Mouse (Mus musculus) embryonic facial prominence, embryonic 13.5 days (tissue): ENCODE results near the gene Ndufaf3. TPM values are rescaled to one million over a fixed set of nuclear protein-coding genes. Genes with fewer than 3 reads are reported as not detected.

Experiments
- ATAC-seq: fragments of 200-750 bp; cut with Nextera tagmentation; 2 replicates; pipeline ENCODE4 v1.8.0; 2017; ENCODE audit warnings: low read depth; ENCODE audit not compliant: insufficient number of reproducible peaks, insufficient read depth, low FRiP score, low TSS enrichment
- H3K27ac ChIP-seq: fragments of 300-500 bp; sonication (generic); 2 replicates; pipeline ENCODE4 v1.5.1; 2015; ENCODE audit warnings: moderate library complexity, mild to moderate bottlenecking, inconsistent platforms
- H3K27me3 ChIP-seq: fragments of 300-500 bp; sonication (generic); 2 replicates; pipeline ENCODE4 v1.6.1; 2015; ENCODE audit warnings: mild to moderate bottlenecking, inconsistent platforms
- H3K36me3 ChIP-seq: fragments of 300-500 bp; sonication (generic); 2 replicates; pipeline ENCODE4 v1.6.1; 2015; ENCODE audit warnings: mild to moderate bottlenecking, inconsistent platforms
- H3K4me1 ChIP-seq: fragments of 300-500 bp; sonication (generic); 2 replicates; pipeline ENCODE4 v1.6.1; 2015; ENCODE audit warnings: inconsistent platforms
- H3K4me2 ChIP-seq: fragments of 300-500 bp; sonication (generic); 2 replicates; pipeline ENCODE4 v1.6.1; 2015; ENCODE audit warnings: moderate library complexity, mild to moderate bottlenecking, inconsistent platforms
- H3K4me3 ChIP-seq: fragments of 300-500 bp; sonication (generic); 2 replicates; pipeline ENCODE4 v1.5.1; 2015; ENCODE audit warnings: mild to moderate bottlenecking, inconsistent platforms
- H3K9ac ChIP-seq: fragments of 300-500 bp; sonication (generic); 2 replicates; pipeline ENCODE4 v1.6.1; 2015; ENCODE audit warnings: mild to moderate bottlenecking, inconsistent platforms
- H3K9me3 ChIP-seq: fragments of 300-500 bp; sonication (generic); 2 replicates; pipeline ENCODE4 v1.6.1; 2016; ENCODE audit warnings: inconsistent platforms
- WGBS: fragments of 180-500 bp; shearing (Covaris S2); methylation state at CpG from one replicate; pipeline ENCODE4 v1.1.7; 2015; ENCODE audit warnings: mixed read lengths; 5-methylcytosine and 5-hydroxymethylcytosine counted together
- polyA plus RNA-seq: library from polyadenylated mRNA; unstranded; fragments of >200 nt; fragmentation: Nextera tagmentation; extraction: Ambion mirVana; gene quantifications from 2 replicates; pipeline ENCODE4 v1.2.1, GENCODE M21; 2015

Ndufaf3 gene
- polyA plus RNA-seq, 1 experiment from 2014 or later = 42.3 TPM

- Histone ChIP-seq H3K9me3 (no peaks in the 10 kb centered on the region), H3K27ac (no peak overlapping the region), H3K27me3 (no peaks in the 10 kb centered on the region), H3K4me2 (no peak overlapping the region), H3K4me1 (no peaks in the 10 kb centered on the region), H3K4me3 (no peak overlapping the region), H3K9ac (no peak overlapping the region), H3K36me3 (peaks cover 89% of the 10 kb centered on the region)
- ATAC-seq = no peak
- WGBS = 98% methylated on average over 3 of the region's 3 CpGs
These were observed 21.2 kb downstream of the Ndufaf3 start for GRCm38 (mm10) chr9:108545986-108546385.

GRCm38 (mm10) chr9:108540846-108541245 is 26.4 kb downstream of the Ndufaf3 start:
- no peak for ATAC-seq
- Histone ChIP-seq H3K9ac (no peak overlapping the region), H3K9me3 (no peaks in the 10 kb centered on the region), H3K4me2 (no peak overlapping the region), H3K27me3 (no peaks in the 10 kb centered on the region), H3K4me1 (no peaks in the 10 kb centered on the region), H3K36me3 (peaks cover 87% of the 10 kb centered on the region), H3K4me3 (no peak overlapping the region), H3K27ac (no peak overlapping the region)

- H3K36me3 ChIP-seq = peaks cover 79% of the 10 kb centered on the region
- H3K4me3 ChIP-seq = no peak overlapping the region
- 96% methylated on average over 1 of the region's 1 CpGs for WGBS
- H3K27ac ChIP-seq = no peak overlapping the region
- H3K9ac ChIP-seq = no peak overlapping the region
- no peak for ATAC-seq
- no peak overlapping the region for H3K4me2 ChIP-seq
- H3K4me1 ChIP-seq = no peaks in the 10 kb centered on the region
- no peaks in the 10 kb centered on the region for H3K9me3 ChIP-seq
- no peaks in the 10 kb centered on the region for H3K27me3 ChIP-seq
These were observed 35.7 kb downstream of the Ndufaf3 start for GRCm38 (mm10) chr9:108531496-108531895.

DNA sequence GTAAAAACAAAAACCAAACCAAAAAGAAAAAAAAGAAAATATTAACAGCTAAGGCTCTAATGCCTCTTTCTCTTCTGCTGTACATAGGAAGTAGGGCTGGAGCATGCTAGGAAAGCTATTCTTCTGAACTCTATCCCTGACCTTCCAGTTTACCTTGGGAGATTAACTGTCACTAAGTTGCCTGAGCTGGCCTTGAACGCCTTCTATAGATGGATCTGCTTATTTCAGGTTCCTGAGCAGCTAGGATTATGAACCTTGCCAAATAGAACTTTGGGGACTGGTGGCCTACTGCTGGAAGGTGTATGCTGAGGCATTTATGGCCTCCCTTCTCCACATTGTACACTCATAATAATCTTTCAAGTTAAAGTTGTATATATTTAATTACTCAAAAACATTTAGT is 36.3 kb downstream of the Ndufaf3 start:
- no peak for ATAC-seq
- Histone ChIP-seq H3K27me3 (no peaks in the 10 kb centered on the region), H3K36me3 (peaks cover 74% of the 10 kb centered on the region), H3K9me3 (no peaks in the 10 kb centered on the region), H3K4me3 (no peak overlapping the region), H3K27ac (no peak overlapping the region), H3K4me2 (no peak overlapping the region), H3K9ac (no peak overlapping the region), H3K4me1 (no peaks in the 10 kb centered on the region)
- 97% methylated on average over 1 of the region's 1 CpGs for WGBS

DNA sequence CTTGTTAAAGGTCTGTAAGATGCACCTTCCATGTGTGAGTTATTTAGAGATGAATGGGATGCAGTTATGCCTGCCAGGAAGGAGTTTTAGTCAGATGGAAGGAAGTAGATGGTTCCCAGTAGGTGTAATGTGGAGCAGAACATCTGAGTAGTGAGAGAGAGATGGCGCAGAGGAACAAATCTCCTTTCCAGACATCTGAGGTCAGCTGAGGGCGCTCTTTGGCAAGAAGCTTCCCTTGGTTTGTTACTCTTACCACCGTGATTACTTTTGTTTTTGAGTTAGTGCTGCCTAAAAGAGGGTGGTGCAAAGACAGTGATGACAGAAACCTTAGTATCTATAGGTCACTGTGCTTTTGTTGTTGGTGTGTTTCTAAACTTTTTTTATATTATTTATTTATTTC is 41.8 kb downstream of the Ndufaf3 start:
- H3K27me3 ChIP-seq = no peaks in the 10 kb centered on the region
- H3K9me3 ChIP-seq = no peaks in the 10 kb centered on the region
- H3K36me3 ChIP-seq = peaks cover 39% of the 10 kb centered on the region
- no peak overlapping the region for H3K9ac ChIP-seq
- WGBS = 83% methylated on average over 3 of the region's 3 CpGs
- H3K4me1 ChIP-seq = no peaks in the 10 kb centered on the region
- no peak overlapping the region for H3K27ac ChIP-seq
- no peak overlapping the region for H3K4me3 ChIP-seq
- H3K4me2 ChIP-seq = no peak overlapping the region
- no peak for ATAC-seq

GRCm38 (mm10) chr9:108523341-108523740 is 43.9 kb downstream of the Ndufaf3 start:
- Histone ChIP-seq H3K27me3 (no peaks in the 10 kb centered on the region), H3K4me3 (no peak overlapping the region), H3K27ac (no peak overlapping the region), H3K4me2 (no peak overlapping the region), H3K4me1 (peaks cover 14% of the 10 kb centered on the region), H3K9ac (no peak overlapping the region), H3K36me3 (peaks cover 29% of the 10 kb centered on the region), H3K9me3 (no peaks in the 10 kb centered on the region)
- WGBS = 96% methylated on average over 4 of the region's 4 CpGs
- no peak for ATAC-seq

DNA sequence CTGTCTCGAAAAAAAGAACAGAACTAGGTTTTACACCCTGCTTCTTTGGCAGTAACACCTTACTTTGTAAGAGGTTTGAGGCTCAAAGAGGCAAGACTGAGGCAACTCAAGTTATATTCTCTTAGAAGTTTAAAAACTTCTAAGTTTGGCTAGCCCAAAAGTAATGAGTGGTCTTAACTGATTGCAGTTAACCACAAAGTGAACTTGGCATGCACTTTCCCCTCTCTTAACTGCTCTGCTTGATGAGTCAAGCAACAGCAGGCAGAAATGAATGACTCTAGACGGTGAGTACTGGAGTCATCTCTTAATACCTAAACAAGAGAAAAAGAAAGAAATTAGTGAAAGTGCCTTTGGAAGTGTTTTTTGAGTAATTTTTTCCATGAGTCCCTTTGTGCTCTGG is 45.6 kb downstream of the Ndufaf3 start:
- no peak overlapping the region for H3K4me3 ChIP-seq
- no peak overlapping the region for H3K9ac ChIP-seq
- H3K4me1 ChIP-seq = peaks cover 14% of the 10 kb centered on the region
- ATAC-seq = no peak
- no peak overlapping the region for H3K27ac ChIP-seq
- no peaks in the 10 kb centered on the region for H3K27me3 ChIP-seq
- 82% methylated on average over 2 of the region's 2 CpGs for WGBS
- peaks cover 27% of the 10 kb centered on the region for H3K36me3 ChIP-seq
- no peaks in the 10 kb centered on the region for H3K9me3 ChIP-seq
- no peak overlapping the region for H3K4me2 ChIP-seq

GRCm38 (mm10) chr9:108517931-108518332 is 49.3 kb downstream of the Ndufaf3 start:
- WGBS = 0% methylated on average over 13 of the region's 13 CpGs
- Histone ChIP-seq H3K9ac (peak overlapping the region; percentile 95), H3K4me2 (peak overlapping the region; percentile 69), H3K4me3 (peak overlapping the region; percentile 94), H3K27ac (peak overlapping the region; percentile 100), H3K4me1 (peaks cover 22% of the 10 kb centered on the region), H3K36me3 (peaks cover 42% of the 10 kb centered on the region), H3K9me3 (no peaks in the 10 kb centered on the region), H3K27me3 (no peaks in the 10 kb centered on the region)
- ATAC-seq = no peak

DNA sequence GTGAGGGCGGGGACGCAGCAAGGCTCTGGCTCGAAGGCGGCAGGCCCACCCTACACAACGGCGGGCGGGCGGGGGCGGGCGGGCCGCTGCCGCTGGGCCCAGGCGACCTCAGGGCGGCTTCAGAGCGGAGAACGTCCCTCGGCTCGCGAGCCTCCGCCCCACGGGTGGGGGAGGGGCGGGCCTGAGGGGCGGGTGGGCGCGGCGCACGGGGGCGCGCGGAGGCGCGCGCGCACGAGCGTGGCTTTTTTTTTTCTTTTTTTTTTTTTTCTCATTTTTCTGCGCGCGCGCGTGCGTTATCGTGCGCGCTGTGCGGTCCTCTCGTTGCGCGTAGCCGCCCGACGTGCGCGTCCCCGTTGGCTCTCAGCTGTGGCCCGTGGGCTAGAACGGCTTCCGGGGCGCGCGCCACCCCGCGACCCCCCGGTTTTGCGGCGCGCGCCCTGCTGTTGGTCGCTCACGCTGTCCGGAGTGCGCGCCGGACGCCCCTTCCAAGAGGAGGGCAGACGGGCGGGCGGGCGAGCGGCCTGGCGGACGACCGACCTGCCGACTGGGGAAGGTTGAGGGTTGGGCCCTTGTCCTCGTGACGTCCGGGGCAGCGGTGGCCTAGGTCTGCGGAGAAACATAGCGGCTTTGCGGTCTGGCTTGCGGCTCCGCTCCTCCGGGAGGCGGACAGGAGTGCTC is 49.8 kb downstream of the Ndufaf3 start:
- H3K9ac ChIP-seq = peak overlapping the region; percentile 95
- WGBS = under 1% methylated on average over 69 of the region's 95 CpGs
- ATAC-seq = peak; percentile 85
- H3K27ac ChIP-seq = peak overlapping the region; percentile 100
- peak overlapping the region; percentile 94 for H3K4me3 ChIP-seq
- peak overlapping the region; percentile 69 for H3K4me2 ChIP-seq
- no peaks in the 10 kb centered on the region for H3K27me3 ChIP-seq
- peaks cover 44% of the 10 kb centered on the region for H3K36me3 ChIP-seq
- H3K4me1 ChIP-seq = peaks cover 22% of the 10 kb centered on the region
- no peaks in the 10 kb centered on the region for H3K9me3 ChIP-seq

DNA sequence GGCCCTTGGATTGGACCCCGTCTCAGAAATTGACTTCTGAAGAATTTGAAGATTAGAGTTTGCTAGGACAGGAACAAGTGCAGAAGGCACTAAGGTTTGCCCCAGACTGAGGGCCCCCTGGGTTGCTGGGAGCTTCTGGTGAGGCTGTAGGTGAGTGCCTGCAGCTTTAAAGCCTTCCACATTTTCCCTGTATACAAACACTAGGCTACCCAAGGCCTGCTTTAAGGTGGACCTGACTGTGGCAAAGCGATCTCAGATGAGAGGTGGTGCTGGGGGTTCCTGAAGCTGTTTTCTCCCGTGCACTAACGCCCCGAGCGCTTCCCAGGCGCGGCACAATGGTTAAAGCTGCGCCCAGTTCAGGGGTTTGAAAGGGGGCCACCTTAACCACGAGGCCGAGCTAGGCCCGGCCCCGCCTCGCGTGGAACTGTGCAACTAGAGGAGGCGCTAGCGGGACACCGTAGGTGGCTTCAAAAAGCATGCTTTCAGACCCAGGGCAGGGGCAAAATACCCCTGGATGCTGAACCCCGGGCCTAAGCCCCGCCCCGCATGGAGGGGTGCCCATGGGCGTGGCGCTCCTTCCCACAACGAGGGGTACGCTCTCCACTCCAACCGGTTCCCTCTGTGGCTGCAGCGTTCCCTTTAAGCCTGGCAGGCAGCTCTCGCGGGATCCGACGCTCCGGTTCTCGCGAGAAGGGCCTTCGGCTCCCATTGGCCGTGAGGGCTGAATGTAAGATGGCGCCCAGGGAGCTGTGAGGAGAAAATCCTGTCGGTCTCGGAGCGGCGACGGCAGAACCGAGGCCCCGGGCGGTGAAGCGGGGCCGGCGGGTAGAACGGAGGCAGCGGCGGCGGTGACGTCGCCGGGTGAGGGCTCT is 50.6 kb downstream of the Ndufaf3 start, which contains the start of gene Qrich1:
Gene Qrich1, plus strand, starts transcription at position 427 of the 872 bp plus-strand sequence.
- H3K9me3 ChIP-seq = no peaks in the 10 kb centered on the region
- H3K4me1 ChIP-seq = peaks cover 22% of the 10 kb centered on the region
- peak within 1 kb of the TSS; percentile 95 for H3K9ac ChIP-seq
- peak within 1 kb of the TSS; percentile 94 for H3K4me3 ChIP-seq
- peak; percentile 92 for ATAC-seq
- no peaks in the 10 kb centered on the region for H3K27me3 ChIP-seq
- H3K27ac ChIP-seq = peak within 1 kb of the TSS; percentile 100
- peaks cover 51% of the 10 kb centered on the region for H3K36me3 ChIP-seq
- H3K4me2 ChIP-seq = peak within 1 kb of the TSS; percentile 69
- 1% methylated on average over 55 of the region's 55 CpGs for WGBS
